Mouse (Mus musculus) MEL (cell line): ENCODE results near the gene Cracr2a. TPM values are rescaled to one million over a fixed set of nuclear protein-coding genes. Genes with fewer than 3 reads are reported as not detected.

Experiments
- DNase-seq: peaks from one replicate; pipeline ENCODE4 v3.0.0; 2011; ENCODE audit warnings: low read depth, low spot score
- H3K27ac ChIP-seq: 2 replicates; pipeline ENCODE4 v1.5.1; 2012; ENCODE audit warnings: low read depth, mild to moderate bottlenecking, control low read depth, low read length, moderate library complexity; ENCODE audit not compliant: control insufficient read depth
- H3K27me3 ChIP-seq, 2 experiments: fragments of 150-350 bp in 1 of 2; sonication (generic) in 1 of 2; 2 replicates each; pipeline ENCODE4 v1.6.1; 2012; ENCODE audit warnings: low read length in 2 of 2, mild to moderate bottlenecking in 2 of 2, improper control_type of control experiment in 1 of 2, moderate library complexity in 1 of 2; ENCODE audit not compliant: insufficient read depth in 2 of 2, control insufficient read depth in 1 of 2
- H3K36me3 ChIP-seq, 2 experiments: 2 replicates each; pipeline ENCODE4 v1.6.1; 2012 to 2014; ENCODE audit warnings: low read length in 2 of 2, improper control_type of control experiment in 1 of 2, inconsistent platforms in 1 of 2, mild to moderate bottlenecking in 1 of 2; ENCODE audit not compliant: insufficient read depth in 2 of 2, control insufficient read depth in 1 of 2
- H3K4me1 ChIP-seq, 2 experiments: fragments of 150-350 bp in 1 of 2; sonication (generic) in 1 of 2; 2 replicates each; pipeline ENCODE4 v1.6.1; 2012; ENCODE audit warnings: low read length in 2 of 2, improper control_type of control experiment in 1 of 2, mild to moderate bottlenecking in 1 of 2; ENCODE audit not compliant: insufficient read depth in 2 of 2, control insufficient read depth in 1 of 2
- H3K4me3 ChIP-seq, 2 experiments: fragments of 150-350 bp in 1 of 2; sonication (generic) in 1 of 2; 2 replicates each; pipeline ENCODE4 v1.5.1; 2012; ENCODE audit warnings: low read depth in 2 of 2, low read length in 2 of 2, mild to moderate bottlenecking in 2 of 2, moderate library complexity in 2 of 2, control low read depth in 1 of 2, improper control_type of control experiment in 1 of 2; ENCODE audit not compliant: control insufficient read depth in 1 of 2, insufficient read depth in 1 of 2
- H3K79me2 ChIP-seq: 2 replicates; pipeline ENCODE4 v1.6.1; 2012; ENCODE audit warnings: mild to moderate bottlenecking, low read length, moderate library complexity; ENCODE audit not compliant: control insufficient read depth, poor library complexity, insufficient read depth
- H3K9ac ChIP-seq: 2 replicates; pipeline ENCODE4 v1.6.1; 2012; ENCODE audit warnings: low read depth, mild to moderate bottlenecking, control low read depth, low read length, moderate library complexity; ENCODE audit not compliant: control insufficient read depth, poor library complexity, severe bottlenecking
- H3K9me3 ChIP-seq: fragments of 150-350 bp; sonication (generic); replicated peaks from 2 replicates; pipeline ENCODE4 v1.6.1; 2012; ENCODE audit warnings: mild to moderate bottlenecking, low read length, improper control_type of control experiment, moderate library complexity; ENCODE audit not compliant: insufficient read depth
- CTCF ChIP-seq, 3 experiments: IDR thresholded peaks in 2 of 3; conservative IDR thresholded peaks in 1 of 3; 2 replicates each; pipeline ENCODE4 v1.5.1; 2011 to 2012; ENCODE audit warnings: low read length in 3 of 3, low read depth in 2 of 3, mild to moderate bottlenecking in 2 of 3, improper control_type of control experiment in 1 of 3, inconsistent platforms in 1 of 3, mixed read lengths in 1 of 3, moderate library complexity in 1 of 3; ENCODE audit not compliant: control insufficient read depth in 1 of 3, insufficient read depth in 1 of 3, poor library complexity in 1 of 3, severe bottlenecking in 1 of 3
- E2F4 ChIP-seq: IDR thresholded peaks from 2 replicates; pipeline ENCODE4 v1.6.1; 2011; ENCODE audit warnings: low read depth, low read length, improper control_type of control experiment, borderline replicate concordance
- ETS1 ChIP-seq: IDR thresholded peaks from 2 replicates; pipeline ENCODE4 v1.6.1; 2012; ENCODE audit warnings: low read depth, mild to moderate bottlenecking, inconsistent platforms, low read length, improper control_type of control experiment, moderate library complexity
- GABPA ChIP-seq: IDR thresholded peaks from 2 replicates; pipeline ENCODE4 v1.6.1; 2012; ENCODE audit warnings: low read depth, mild to moderate bottlenecking, inconsistent platforms, low read length, improper control_type of control experiment, moderate library complexity
- GATA1 ChIP-seq: IDR thresholded peaks from 2 replicates; pipeline ENCODE4 v1.6.1; 2011; ENCODE audit warnings: low read depth, low read length, improper control_type of control experiment
- HCFC1 ChIP-seq: IDR thresholded peaks from 2 replicates; pipeline ENCODE4 v1.6.1; 2012; ENCODE audit warnings: low read depth, mild to moderate bottlenecking, inconsistent platforms, low read length, improper control_type of control experiment, moderate library complexity
- JUND ChIP-seq: IDR thresholded peaks from 2 replicates; pipeline ENCODE4 v1.6.1; 2011; ENCODE audit warnings: low read depth, mild to moderate bottlenecking, improper control_type of control experiment, low read length
- KAT2A ChIP-seq: conservative IDR thresholded peaks from 2 replicates; pipeline ENCODE4 v1.6.1; 2012; ENCODE audit warnings: low read depth, low read length, improper control_type of control experiment, inconsistent platforms
- MAFK ChIP-seq: IDR thresholded peaks from 2 replicates; pipeline ENCODE4 v1.6.1; 2011; ENCODE audit warnings: low read depth, mild to moderate bottlenecking, low read length, improper control_type of control experiment, borderline replicate concordance
- MEF2A ChIP-seq: IDR thresholded peaks from 2 replicates; pipeline ENCODE4 v1.6.1; 2014; ENCODE audit warnings: low read depth, mild to moderate bottlenecking, inconsistent platforms, low read length, improper control_type of control experiment; ENCODE audit not compliant: poor library complexity, insufficient replicate concordance, severe bottlenecking; ENCODE audit errors: extremely low read depth
- NRF1 ChIP-seq: IDR thresholded peaks from 2 replicates; pipeline ENCODE4 v1.6.1; 2014; ENCODE audit warnings: low read depth, mild to moderate bottlenecking, inconsistent platforms, low read length, improper control_type of control experiment, moderate library complexity; ENCODE audit not compliant: poor library complexity, insufficient read depth, severe bottlenecking
- POLR2A ChIP-seq, 2 experiments: IDR thresholded peaks; 2 replicates each; pipeline ENCODE4 v1.6.1; 2011 to 2012; ENCODE audit warnings: low read length in 2 of 2, mild to moderate bottlenecking in 2 of 2, control low read depth in 1 of 2, improper control_type of control experiment in 1 of 2, low read depth in 1 of 2, moderate library complexity in 1 of 2; ENCODE audit not compliant: control insufficient read depth in 1 of 2, insufficient read depth in 1 of 2, poor library complexity in 1 of 2
- POLR2AphosphoS2 ChIP-seq: IDR thresholded peaks from 2 replicates; pipeline ENCODE4 v1.6.1; 2011; ENCODE audit warnings: low read length, improper control_type of control experiment
- RCOR1 ChIP-seq: IDR thresholded peaks from 2 replicates; pipeline ENCODE4 v1.6.1; 2012; ENCODE audit warnings: low read depth, mild to moderate bottlenecking, inconsistent platforms, low read length, improper control_type of control experiment
- SIN3A ChIP-seq: IDR thresholded peaks from 2 replicates; pipeline ENCODE4 v1.6.1; 2012; ENCODE audit warnings: low read length, improper control_type of control experiment, inconsistent platforms
- TBP ChIP-seq: IDR thresholded peaks from 2 replicates; pipeline ENCODE4 v1.8.0; 2011; ENCODE audit warnings: low read depth, low read length, improper control_type of control experiment
- USF1 ChIP-seq: IDR thresholded peaks from 2 replicates; pipeline ENCODE4 v1.6.1; 2014; ENCODE audit warnings: low read depth, mild to moderate bottlenecking, inconsistent platforms, low read length, improper control_type of control experiment, moderate library complexity
- USF2 ChIP-seq, 2 experiments: IDR thresholded peaks; 2 replicates each; pipeline ENCODE4 v1.6.1; 2011 to 2012; ENCODE audit warnings: improper control_type of control experiment in 2 of 2, low read length in 2 of 2, borderline replicate concordance in 1 of 2, inconsistent platforms in 1 of 2, low read depth in 1 of 2, mild to moderate bottlenecking in 1 of 2; ENCODE audit not compliant: insufficient read depth in 1 of 2
- ZMIZ1 ChIP-seq: IDR thresholded peaks from 2 replicates; pipeline ENCODE4 v1.6.1; 2012; ENCODE audit warnings: low read depth, mild to moderate bottlenecking, inconsistent platforms, low read length, improper control_type of control experiment, moderate library complexity
- ZNF384 ChIP-seq: IDR thresholded peaks from 2 replicates; pipeline ENCODE4 v1.6.1; 2012; ENCODE audit warnings: low read depth, mild to moderate bottlenecking, inconsistent platforms, low read length, improper control_type of control experiment
- polyA plus RNA-seq, 2 experiments: library from polyadenylated mRNA; stranded (reverse) in 1 of 2; unstranded in 1 of 2; fragments of >175 nt in 1 of 2; fragments of >200 nt in 1 of 2; gene quantifications; 2 replicates each; pipeline versions ENCODE4 v1.2.1 to v1.2.4; 2012; ENCODE audit warnings: low replicate concordance in 2 of 2, low read depth in 1 of 2; ENCODE audit not compliant: insufficient read length in 2 of 2, insufficient read depth in 1 of 2, missing spikeins in 1 of 2
- total RNA-seq: library from RNA; depleted of rRNA; stranded (reverse); fragments of 300-350 nt; gene quantifications from 2 replicates; pipeline ENCODE4 v1.2.3, GENCODE M21; 2012

Gene Cracr2a
- total and polyA plus RNA-seq, 3 experiments = 2.2 to 3.1 TPM; not detected in 1

- TF ChIP-seq NRF1 (no peak), ZNF384 (no peak), KAT2A (no peak), MAFK (no peak), TBP (no peak), POLR2AphosphoS2 (no peak), GABPA (no peak), HCFC1 (no peak)
- Histone ChIP-seq H3K4me3 (no peak overlapping the region), H3K79me2 (no peaks in the 10 kb centered on the region), H3K27me3 (no peaks in the 10 kb centered on the region), H3K27ac (no peak overlapping the region), H3K36me3 (no peaks in the 10 kb centered on the region), H3K9me3 (no peaks in the 10 kb centered on the region), H3K9ac (no peak overlapping the region), H3K4me1 (no peaks in the 10 kb centered on the region)
- DNase-seq = no peak
Observed at GRCm38 (mm10) chr6:127693681-127694080, 132.5 kb downstream of the Cracr2a start.

GRCm38 (mm10) chr6:127701036-127701783 lies 140.1 kb downstream of the Cracr2a start:
- Histone ChIP-seq H3K27ac (no peak overlapping the region), H3K27me3 (no peaks in the 10 kb centered on the region)
- no peak for DNase-seq

GRCm38 (mm10) chr6:127708218-127708628 lies 147.1 kb downstream of the Cracr2a start:
- H3K36me3 ChIP-seq = no peaks in the 10 kb centered on the region
- H3K4me1 ChIP-seq = no peaks in the 10 kb centered on the region
- no peak for TF ChIP-seq JUND
- no peak for TF ChIP-seq SIN3A
- TF ChIP-seq RCOR1 = no peak
- TF ChIP-seq POLR2A (IDR thresholded peaks at IDR 0.05; ENCODE audit: control insufficient read depth in 1 of 2, insufficient read depth in 1 of 2, low read depth in 1 of 2, low read length in 2 of 2, poor library complexity in 1 of 2) = no peak
- no peak for TF ChIP-seq GATA1
- no peak for TF ChIP-seq USF1
- TF ChIP-seq CTCF (IDR thresholded peaks at IDR 0.05 in 2 of 3, conservative IDR thresholded peaks at IDR 0.05 in 1 of 3; ENCODE audit: control insufficient read depth in 1 of 3, insufficient read depth in 1 of 3, low read depth in 2 of 3, low read length in 3 of 3, poor library complexity in 1 of 3, severe bottlenecking in 1 of 3) = no peak
- no peak for TF ChIP-seq E2F4
- TF ChIP-seq ETS1 = no peak
- TF ChIP-seq USF2 (IDR thresholded peaks at IDR 0.05; ENCODE audit: borderline replicate concordance in 1 of 2, insufficient read depth in 1 of 2, low read depth in 1 of 2, low read length in 2 of 2) = no peak
- TF ChIP-seq MAFK = no peak
- TF ChIP-seq, all 39 proteins: peak for 0
- Histone ChIP-seq H3K9ac (no peak overlapping the region), H3K9me3 (no peaks in the 10 kb centered on the region), H3K27ac (no peak overlapping the region), H3K4me3 (no peak overlapping the region), H3K27me3 (no peaks in the 10 kb centered on the region), H3K79me2 (no peaks in the 10 kb centered on the region)
- DNase-seq = no peak

More at GRCm38 (mm10) chr6:127701036-127701783, 140.1 kb downstream of the Cracr2a start:
- Histone ChIP-seq H3K4me3 (no peak overlapping the region), H3K9ac (no peak overlapping the region), H3K36me3 (no peaks in the 10 kb centered on the region), H3K9me3 (no peaks in the 10 kb centered on the region), H3K79me2 (no peaks in the 10 kb centered on the region), H3K4me1 (no peaks in the 10 kb centered on the region)
- TF ChIP-seq ZMIZ1 (no peak), MEF2A (no peak), TBP (no peak)
